Mouse (Mus musculus) kidney, adult 2 months (tissue): ENCODE data around the gene Pik3r6. TPM values are rescaled to one million over a fixed set of nuclear protein-coding genes. Genes with fewer than 3 reads are reported as not detected.

ENCODE experiments used
- DNase-seq: peaks from one replicate; pipeline ENCODE4 v3.0.0; 2021
- H3K27ac ChIP-seq: fragments of 200-500 bp; 2 replicates; pipeline ENCODE4 v1.5.1; 2012; ENCODE audit warnings: low read depth, low read length, control low read depth, inconsistent platforms; ENCODE audit not compliant: insufficient read depth
- H3K27me3 ChIP-seq: fragments of 200-500 bp; replicated peaks from 2 replicates; pipeline ENCODE4 v1.6.1; 2012; ENCODE audit warnings: mild to moderate bottlenecking, moderate library complexity, low read length, inconsistent platforms; ENCODE audit not compliant: control insufficient read depth, insufficient read depth
- H3K36me3 ChIP-seq: fragments of 200-500 bp; 2 replicates; pipeline ENCODE4 v1.6.1; 2012; ENCODE audit warnings: mild to moderate bottlenecking, moderate library complexity, low read length, inconsistent platforms; ENCODE audit not compliant: control insufficient read depth, insufficient read depth
- H3K4me1 ChIP-seq: fragments of 200-500 bp; 2 replicates; pipeline ENCODE4 v1.6.1; 2011; ENCODE audit warnings: low read length; ENCODE audit not compliant: control insufficient read depth, insufficient read depth
- H3K4me3 ChIP-seq: fragments of 200-500 bp; 2 replicates; pipeline ENCODE4 v1.5.1; 2011; ENCODE audit warnings: mild to moderate bottlenecking, low read depth, low read length, control low read depth; ENCODE audit not compliant: insufficient read depth
- CTCF ChIP-seq: fragments of 200-500 bp; conservative IDR thresholded peaks from 2 replicates; pipeline ENCODE4 v1.5.1; 2011; ENCODE audit warnings: low read depth, mild to moderate bottlenecking, control low read depth, low read length, moderate library complexity, mixed read lengths; ENCODE audit not compliant: insufficient read depth, insufficient read length
- POLR2A ChIP-seq: fragments of 200-500 bp; IDR thresholded peaks from one replicate; pipeline ENCODE4 v1.6.1; 2011; ENCODE audit warnings: low read depth, low read length, control low read depth
- WGBS: fragments of 180-500 bp; shearing (Covaris S2); methylation state at CpG from one replicate; pipeline ENCODE4 v1.1.7; 2018; 5-methylcytosine and 5-hydroxymethylcytosine counted together
- polyA plus RNA-seq: library from polyadenylated mRNA; depleted of rRNA; stranded (reverse); fragments of >200 nt; gene quantifications from 2 replicates; pipeline ENCODE4 v1.2.3, GENCODE M21; 2012

The Pik3r6 gene
- polyA plus RNA-seq, 1 experiment: 3.8 TPM

- no peak overlapping the region for H3K4me3 ChIP-seq
- H3K36me3 ChIP-seq: no peaks in the 10 kb centered on the region
- no peaks in the 10 kb centered on the region; the same call in 1 of the 2 replicates for H3K27me3 ChIP-seq
- no peak for DNase-seq
- H3K27ac ChIP-seq: no peak overlapping the region
- WGBS: 44% methylated on average over 2 of the region's 2 CpGs
- no peaks in the 10 kb centered on the region for H3K4me1 ChIP-seq
- TF ChIP-seq CTCF (no peak), POLR2A (no peak)
Observed at GRCm38 (mm10) chr11:68465090-68465489, 37.7 kb upstream of the Pik3r6 start.

- H3K27ac ChIP-seq: no peak overlapping the region
- no peaks in the 10 kb centered on the region for H3K36me3 ChIP-seq
- DNase-seq: no peak
- 73% methylated on average over 7 of the region's 7 CpGs for WGBS
- no peak overlapping the region for H3K4me3 ChIP-seq
- H3K4me1 ChIP-seq: no peaks in the 10 kb centered on the region
- H3K27me3 ChIP-seq: no peaks in the 10 kb centered on the region
- TF ChIP-seq POLR2A: no peak
- TF ChIP-seq CTCF: no peak
Observed at GRCm38 (mm10) chr11:68467441-68467840, 35.4 kb upstream of the Pik3r6 start.

GRCm38 (mm10) chr11:68467962-68468612 lies 34.7 kb upstream of the Pik3r6 start:
- TF ChIP-seq POLR2A: no peak
- no peak for TF ChIP-seq CTCF
- no peak overlapping the region for H3K27ac ChIP-seq
- H3K27me3 ChIP-seq: no peaks in the 10 kb centered on the region
- H3K36me3 ChIP-seq: no peaks in the 10 kb centered on the region
- no peak overlapping the region for H3K4me3 ChIP-seq
- 44% methylated on average over 9 of the region's 9 CpGs for WGBS
- no peaks in the 10 kb centered on the region for H3K4me1 ChIP-seq
- DNase-seq: no peak

- no peak for DNase-seq
- WGBS: 82% methylated on average over 4 of the region's 4 CpGs
- H3K4me3 ChIP-seq: no peak overlapping the region
- no peaks in the 10 kb centered on the region for H3K4me1 ChIP-seq
- no peak overlapping the region for H3K27ac ChIP-seq
- H3K36me3 ChIP-seq: no peaks in the 10 kb centered on the region
- H3K27me3 ChIP-seq: no peaks in the 10 kb centered on the region
- TF ChIP-seq CTCF (no peak), POLR2A (no peak)
Observed at GRCm38 (mm10) chr11:68468886-68469285, 33.9 kb upstream of the Pik3r6 start.

GRCm38 (mm10) chr11:68472162-68472849 lies 30.5 kb upstream of the Pik3r6 start:
- no peaks in the 10 kb centered on the region for H3K36me3 ChIP-seq
- no peak overlapping the region for H3K27ac ChIP-seq
- TF ChIP-seq POLR2A (no peak), CTCF (no peak)
- no peak for DNase-seq
- 74% methylated on average over 5 of the region's 5 CpGs for WGBS
- no peaks in the 10 kb centered on the region for H3K4me1 ChIP-seq
- no peaks in the 10 kb centered on the region for H3K27me3 ChIP-seq
- no peak overlapping the region for H3K4me3 ChIP-seq

GRCm38 (mm10) chr11:68474600-68474999 lies 28.2 kb upstream of the Pik3r6 start:
- DNase-seq: peak; percentile 25
- no peak overlapping the region for H3K27ac ChIP-seq
- H3K4me1 ChIP-seq: no peaks in the 10 kb centered on the region
- H3K27me3 ChIP-seq: no peaks in the 10 kb centered on the region
- H3K4me3 ChIP-seq: no peak overlapping the region
- WGBS: 64% methylated on average over 6 of the region's 6 CpGs
- TF ChIP-seq POLR2A: no peak
- TF ChIP-seq CTCF: no peak
- H3K36me3 ChIP-seq: no peaks in the 10 kb centered on the region

- WGBS: 94% methylated on average over 7 of the region's 7 CpGs
- DNase-seq: no peak
- Histone ChIP-seq H3K36me3 (no peaks in the 10 kb centered on the region), H3K4me3 (no peak overlapping the region), H3K27me3 (no peaks in the 10 kb centered on the region), H3K27ac (no peak overlapping the region), H3K4me1 (no peaks in the 10 kb centered on the region)
- TF ChIP-seq POLR2A: no peak
- no peak for TF ChIP-seq CTCF
Observed at GRCm38 (mm10) chr11:68475676-68476075, 27.1 kb upstream of the Pik3r6 start.
